Mouse (Mus musculus): ENCODE data around the gene Ttll8. TPM values are rescaled to one million over a fixed set of nuclear protein-coding genes. Genes with fewer than 3 reads are reported as not detected.
A peak's percentile ranks its signal among the peaks of the same experiment; 100 is the strongest.

Ttll8 gene
- polyA plus RNA-seq, 1 experiment from 2014 or later, result not detected

- Histone ChIP-seq H3K27ac (no peak overlapping the region), H3K9ac (no peak overlapping the region), H3K4me2 (no peak overlapping the region), H3K4me3 (no peak overlapping the region), H3K4me1 (peaks cover 17% of the 10 kb centered on the region; the same call in 1 of the 2 replicates), H3K36me3 (no peaks in the 10 kb centered on the region), H3K27me3 (no peaks in the 10 kb centered on the region; the same call in 1 of the 2 replicates), H3K9me3 (no peaks in the 10 kb centered on the region)
- ATAC-seq (ENCODE audit: borderline replicate concordance, extremely low read depth, low FRiP score, low TSS enrichment), result no peak
- WGBS, result 89% methylated on average over 1 of the region's 1 CpGs
These were observed 62.0 kb downstream of the Ttll8 start for GRCm38 (mm10) chr15:88892252-88892651.

DNA sequence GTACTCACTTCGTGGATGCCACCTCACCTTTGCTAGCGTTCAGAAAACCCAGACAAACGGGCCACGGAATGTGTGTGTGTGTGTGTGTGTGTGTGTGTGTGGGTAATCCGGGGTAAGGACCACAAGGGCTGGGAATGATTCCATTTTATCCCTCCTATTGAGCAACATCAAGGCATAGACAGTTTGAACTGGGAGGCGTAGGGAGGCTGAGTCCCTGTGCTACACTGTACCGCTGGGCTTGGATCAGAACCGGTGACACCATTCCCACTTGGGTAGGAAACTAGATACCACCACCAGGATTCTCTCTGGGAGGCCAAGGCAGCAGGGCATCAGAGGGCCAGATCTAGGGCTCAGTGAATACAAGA, 62.6 kb downstream of the Ttll8 start:
- Histone ChIP-seq H3K9ac (no peak overlapping the region), H3K4me3 (peak overlapping the region; percentile 53), H3K27me3 (no peaks in the 10 kb centered on the region; the same call in 1 of the 2 replicates), H3K4me1 (peaks cover 17% of the 10 kb centered on the region; the same call in 1 of the 2 replicates), H3K27ac (no peak overlapping the region), H3K36me3 (no peaks in the 10 kb centered on the region), H3K4me2 (peak overlapping the region; percentile 99; the same call in 1 of the 2 replicates), H3K9me3 (no peaks in the 10 kb centered on the region)
- WGBS, result 67% methylated on average over 8 of the region's 8 CpGs
- no peak for ATAC-seq (ENCODE audit: borderline replicate concordance, extremely low read depth, low FRiP score, low TSS enrichment)

DNA sequence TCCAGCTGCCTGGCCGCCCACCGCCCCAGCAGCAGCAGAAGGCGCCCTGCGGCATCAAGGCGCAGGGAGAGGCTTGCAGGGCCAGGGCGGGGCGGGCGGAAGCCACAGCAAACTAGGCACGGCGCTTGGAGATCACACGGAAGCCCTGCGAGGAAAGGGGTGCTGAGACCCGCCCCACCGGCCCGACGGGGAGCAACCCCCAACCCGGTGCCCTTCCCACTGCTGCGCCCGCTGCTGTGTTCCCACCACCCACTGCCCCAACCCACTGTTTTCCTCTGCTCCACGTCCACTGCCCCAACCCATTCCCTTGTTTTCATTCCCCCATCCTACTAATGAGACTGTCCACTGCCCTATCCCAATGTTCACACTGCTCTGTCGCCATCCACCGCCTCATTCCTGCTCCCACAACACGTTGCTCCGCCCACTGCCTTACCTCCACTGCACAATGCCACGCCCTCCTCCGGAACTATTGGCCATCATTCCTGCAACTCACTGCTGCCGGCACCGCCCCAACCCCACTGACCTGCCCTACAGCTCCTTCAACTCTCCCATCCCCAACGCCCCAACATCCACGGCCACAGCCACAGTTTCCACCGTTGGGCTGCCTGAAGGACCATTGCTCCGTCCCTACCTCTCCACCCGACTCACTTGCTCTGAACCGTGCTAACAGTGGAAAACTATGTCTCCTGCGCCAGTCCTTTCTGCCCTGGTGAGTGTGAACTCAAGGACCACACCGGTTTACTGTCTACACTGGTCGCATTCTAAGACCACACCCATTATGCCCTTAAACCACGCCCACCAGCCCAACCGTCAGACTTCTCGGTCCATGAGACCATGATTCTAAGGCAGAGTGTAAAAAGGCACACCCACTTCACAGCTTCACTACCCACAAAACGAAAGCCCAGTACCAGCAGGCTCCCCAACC, 63.2 kb downstream of the Ttll8 start:
- H3K27me3 ChIP-seq, result no peaks in the 10 kb centered on the region; the same call in 1 of the 2 replicates
- H3K4me2 ChIP-seq, result peak overlapping the region; percentile 99
- H3K36me3 ChIP-seq, result no peaks in the 10 kb centered on the region
- no peaks in the 10 kb centered on the region for H3K9me3 ChIP-seq
- WGBS, result 2% methylated on average over 34 of the region's 41 CpGs
- ATAC-seq (ENCODE audit: borderline replicate concordance, extremely low read depth, low FRiP score, low TSS enrichment), result peak; percentile 88
- peak overlapping the region; percentile 53 for H3K4me3 ChIP-seq
- H3K27ac ChIP-seq, result no peak overlapping the region
- H3K4me1 ChIP-seq, result peaks cover 17% of the 10 kb centered on the region; the same call in 1 of the 2 replicates
- peak overlapping the region; percentile 52 for H3K9ac ChIP-seq

DNA sequence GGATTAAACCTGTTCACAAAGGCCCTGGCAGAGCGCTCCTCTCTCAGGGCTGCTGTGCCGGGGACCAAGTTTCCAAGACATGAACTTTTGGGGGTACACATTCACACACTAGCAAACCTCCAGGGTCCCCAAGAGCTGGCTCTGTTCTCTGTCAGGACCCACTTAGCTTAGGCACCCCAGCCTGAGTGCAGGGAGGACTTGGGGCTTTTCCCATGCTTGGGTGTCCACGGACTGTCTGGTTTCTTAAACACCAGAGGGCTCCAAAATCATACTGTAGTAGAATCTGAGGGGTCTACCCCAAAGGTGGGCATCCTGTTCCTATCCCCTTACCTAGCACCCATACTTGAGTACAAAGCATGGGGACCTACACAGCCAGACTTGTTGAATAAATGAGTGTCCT, 64.2 kb downstream of the Ttll8 start:
- H3K27ac ChIP-seq, result no peak overlapping the region
- no peak overlapping the region for H3K4me3 ChIP-seq
- peaks cover 17% of the 10 kb centered on the region; the same call in 1 of the 2 replicates for H3K4me1 ChIP-seq
- peak overlapping the region; percentile 99 for H3K4me2 ChIP-seq
- H3K9me3 ChIP-seq, result no peaks in the 10 kb centered on the region
- no peak overlapping the region for H3K9ac ChIP-seq
- WGBS, result 84% methylated on average over 3 of the region's 3 CpGs
- ATAC-seq (ENCODE audit: borderline replicate concordance, extremely low read depth, low FRiP score, low TSS enrichment), result no peak
- no peaks in the 10 kb centered on the region; the same call in 1 of the 2 replicates for H3K27me3 ChIP-seq
- no peaks in the 10 kb centered on the region for H3K36me3 ChIP-seq

- Histone ChIP-seq H3K9me3 (no peaks in the 10 kb centered on the region), H3K9ac (no peak overlapping the region), H3K27ac (no peak overlapping the region), H3K4me1 (peaks cover 17% of the 10 kb centered on the region; the same call in 1 of the 2 replicates), H3K4me2 (no peak overlapping the region), H3K36me3 (no peaks in the 10 kb centered on the region), H3K27me3 (no peaks in the 10 kb centered on the region; the same call in 1 of the 2 replicates), H3K4me3 (no peak overlapping the region)
- 74% methylated on average over 3 of the region's 3 CpGs for WGBS
- ATAC-seq (ENCODE audit: borderline replicate concordance, extremely low read depth, low FRiP score, low TSS enrichment), result no peak
These were observed 65.2 kb downstream of the Ttll8 start for GRCm38 (mm10) chr15:88889032-88889431.

DNA sequence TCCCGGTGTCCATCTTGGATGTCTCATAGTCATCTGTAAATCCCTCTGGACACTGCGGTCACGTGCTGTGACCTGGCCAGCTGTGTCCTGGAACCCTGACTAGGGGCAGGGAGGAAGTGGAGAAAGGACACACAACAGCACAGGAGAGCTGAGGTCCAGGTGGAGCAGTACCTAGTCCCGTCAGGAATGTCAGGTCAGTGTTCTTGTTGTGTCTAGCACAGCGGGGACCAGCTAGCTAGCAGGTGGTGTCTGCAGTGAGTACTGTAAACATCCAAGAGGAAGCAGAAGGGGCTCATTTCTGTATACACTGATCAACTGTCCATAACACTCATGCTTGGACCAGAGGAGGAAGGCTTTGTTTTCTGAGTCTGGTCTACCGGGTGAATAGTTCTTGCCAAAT, 68.8 kb downstream of the Ttll8 start:
- Histone ChIP-seq H3K36me3 (no peaks in the 10 kb centered on the region), H3K27me3 (no peaks in the 10 kb centered on the region; the same call in 1 of the 2 replicates), H3K9me3 (no peaks in the 10 kb centered on the region), H3K9ac (no peak overlapping the region), H3K4me1 (peaks cover 8% of the 10 kb centered on the region; the same call in 1 of the 2 replicates), H3K4me2 (no peak overlapping the region), H3K4me3 (no peak overlapping the region), H3K27ac (no peak overlapping the region)
- ATAC-seq (ENCODE audit: borderline replicate concordance, extremely low read depth, low FRiP score, low TSS enrichment), result no peak
- WGBS, result 69% methylated on average over 6 of the region's 6 CpGs

- Histone ChIP-seq H3K27me3 (no peaks in the 10 kb centered on the region), H3K4me2 (no peak overlapping the region), H3K9me3 (no peaks in the 10 kb centered on the region), H3K9ac (no peak overlapping the region), H3K4me3 (no peak overlapping the region), H3K4me1 (no peaks in the 10 kb centered on the region), H3K27ac (no peak overlapping the region), H3K36me3 (no peaks in the 10 kb centered on the region)
- WGBS, result 73% methylated on average over 9 of the region's 9 CpGs
- ATAC-seq (ENCODE audit: borderline replicate concordance, extremely low read depth, low FRiP score, low TSS enrichment), result no peak
These were observed 70.9 kb downstream of the Ttll8 start for GRCm38 (mm10) chr15:88883342-88883741.

- Histone ChIP-seq H3K4me2 (no peak overlapping the region), H3K27me3 (no peaks in the 10 kb centered on the region), H3K4me3 (no peak overlapping the region), H3K36me3 (no peaks in the 10 kb centered on the region), H3K9ac (no peak overlapping the region), H3K4me1 (no peaks in the 10 kb centered on the region), H3K9me3 (no peaks in the 10 kb centered on the region), H3K27ac (no peak overlapping the region)
- WGBS, result 51% methylated on average over 4 of the region's 4 CpGs
- ATAC-seq (ENCODE audit: borderline replicate concordance, extremely low read depth, low FRiP score, low TSS enrichment), result no peak
These were observed 71.4 kb downstream of the Ttll8 start for GRCm38 (mm10) chr15:88882851-88883250.

DNA sequence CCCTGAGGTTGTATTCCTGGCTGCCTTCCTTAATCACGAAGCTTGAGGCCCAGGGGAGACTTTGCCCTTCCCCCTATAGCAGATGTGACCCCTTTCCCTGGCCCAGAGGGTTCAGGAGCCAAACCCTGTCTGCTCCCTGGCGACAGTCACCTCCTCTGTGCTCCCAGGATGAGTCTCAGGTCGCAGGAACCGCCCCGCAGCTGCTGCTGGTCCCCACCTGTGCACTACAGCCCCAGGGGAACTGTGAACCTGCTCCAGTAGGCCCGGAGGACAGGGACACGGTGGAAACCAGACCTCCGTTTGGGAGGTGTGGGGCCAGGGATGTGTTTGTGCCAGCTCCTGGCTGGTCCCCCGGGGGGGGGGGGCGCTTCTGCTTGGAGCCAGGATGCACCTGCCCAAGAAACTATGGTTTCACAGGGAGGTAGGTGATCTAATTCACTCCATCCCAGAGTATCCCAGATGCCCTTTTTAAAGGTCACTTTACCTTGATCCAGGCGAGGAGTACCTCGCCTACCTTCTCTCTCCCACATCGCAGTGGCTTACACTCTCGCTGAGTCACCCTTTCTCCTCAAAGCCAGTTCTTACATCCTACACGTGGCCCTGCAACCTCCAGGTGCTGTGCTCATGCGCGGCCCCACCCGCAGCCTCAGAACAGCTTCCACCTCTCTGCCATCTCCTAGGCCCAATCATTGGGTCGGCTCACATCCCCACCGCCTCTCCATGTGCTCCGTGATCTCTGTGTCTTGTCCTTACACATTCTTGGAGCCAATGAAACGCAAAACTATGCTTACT, 72.8 kb downstream of the Ttll8 start:
- ATAC-seq (ENCODE audit: borderline replicate concordance, extremely low read depth, low FRiP score, low TSS enrichment), result no peak
- no peaks in the 10 kb centered on the region for H3K9me3 ChIP-seq
- no peaks in the 10 kb centered on the region for H3K4me1 ChIP-seq
- no peak overlapping the region for H3K4me3 ChIP-seq
- WGBS, result 60% methylated on average over 22 of the region's 22 CpGs
- no peaks in the 10 kb centered on the region for H3K36me3 ChIP-seq
- H3K4me2 ChIP-seq, result no peak overlapping the region
- no peak overlapping the region for H3K27ac ChIP-seq
- H3K9ac ChIP-seq, result no peak overlapping the region
- H3K27me3 ChIP-seq, result no peaks in the 10 kb centered on the region

DNA sequence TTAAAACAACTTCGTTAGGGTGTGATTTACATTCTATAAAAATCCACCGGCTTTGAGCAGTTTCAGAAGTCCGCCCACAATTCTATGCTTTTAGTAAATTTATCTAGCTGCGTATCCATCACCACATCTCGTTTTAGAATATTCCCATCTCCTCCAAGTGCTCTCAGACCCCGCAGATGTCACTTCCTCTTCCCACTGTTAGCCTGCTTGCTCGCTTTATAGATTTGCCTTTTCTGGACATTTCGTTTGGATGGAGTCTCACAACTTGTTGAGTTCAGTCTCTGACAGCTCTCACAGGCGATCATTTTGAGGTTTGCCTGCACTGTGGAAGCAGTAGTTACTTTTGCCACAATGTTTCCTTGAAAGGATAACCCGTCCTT, 77.2 kb downstream of the Ttll8 start:
- Histone ChIP-seq H3K4me1 (peaks cover 5% of the 10 kb centered on the region), H3K27ac (no peak overlapping the region), H3K27me3 (no peaks in the 10 kb centered on the region), H3K9ac (no peak overlapping the region), H3K9me3 (no peaks in the 10 kb centered on the region), H3K36me3 (no peaks in the 10 kb centered on the region), H3K4me2 (no peak overlapping the region), H3K4me3 (no peak overlapping the region)
- 67% methylated on average over 10 of the region's 10 CpGs for WGBS
- ATAC-seq (ENCODE audit: borderline replicate concordance, extremely low read depth, low FRiP score, low TSS enrichment), result no peak

- Histone ChIP-seq H3K9me3 (no peaks in the 10 kb centered on the region), H3K27me3 (no peaks in the 10 kb centered on the region), H3K27ac (no peak overlapping the region), H3K36me3 (no peaks in the 10 kb centered on the region), H3K4me3 (no peak overlapping the region), H3K4me1 (peaks cover 5% of the 10 kb centered on the region), H3K9ac (no peak overlapping the region), H3K4me2 (peak overlapping the region; percentile 34)
- WGBS, result 13% methylated on average over 28 of the region's 28 CpGs
- ATAC-seq (ENCODE audit: borderline replicate concordance, extremely low read depth, low FRiP score, low TSS enrichment), result peak; percentile 56; the same call in 1 of the 2 replicates
These were observed 77.8 kb downstream of the Ttll8 start for GRCm38 (mm10) chr15:88876155-88877020.
